Mouse (Mus musculus): ENCODE results near the gene Fam181a. TPM values are rescaled to one million over a fixed set of nuclear protein-coding genes. Genes with fewer than 3 reads are reported as not detected.
A peak's percentile ranks its signal among the peaks of the same experiment; 100 is the strongest.

Fam181a gene
- total RNA-seq, 2 experiments from 2014 or later, result not detected

GRCm38 (mm10) chr12:103313871-103314639 lies 3.3 kb downstream of the Fam181a start:
- intact Hi-C loops (cut with DNase I; ENCODE audit: low total_unique reads), result no loop called here
- peak; percentile 33 for DNase-seq

GRCm38 (mm10) chr12:103314640-103315361 lies 4.0 kb downstream of the Fam181a start:
- no peak for DNase-seq
- intact Hi-C loops (cut with DNase I; ENCODE audit: low total_unique reads), result no loop called here

- DNase-seq, result no peak
- intact Hi-C loops (cut with DNase I; ENCODE audit: low total_unique reads), result no loop called here
These were observed 5.2 kb downstream of the Fam181a start for GRCm38 (mm10) chr12:103315831-103316545.

GRCm38 (mm10) chr12:103322801-103323200 lies 12.0 kb downstream of the Fam181a start:
- intact Hi-C loops (cut with DNase I; ENCODE audit: low total_unique reads), result no loop called here
- DNase-seq, result no peak

GRCm38 (mm10) chr12:103325156-103325857 lies 14.5 kb downstream of the Fam181a start:
- DNase-seq, result peak; percentile 88
- intact Hi-C loops (cut with DNase I; ENCODE audit: low total_unique reads), result loop anchor here (5.0 kb wide), 1 partner anchor 42 kb away; no protein-coding TSS in a partner anchor

- DNase-seq, result no peak
- intact Hi-C loops (cut with DNase I; ENCODE audit: low total_unique reads), result loop anchor here (5.0 kb wide), 1 partner anchor 41 kb away; no protein-coding TSS in a partner anchor
These were observed 15.8 kb downstream of the Fam181a start for GRCm38 (mm10) chr12:103326569-103326968.

- intact Hi-C loops (cut with DNase I; ENCODE audit: low total_unique reads), result loop anchor here (5.0 kb wide), 1 partner anchor 40 kb away; no protein-coding TSS in a partner anchor
- DNase-seq, result no peak
These were observed 16.3 kb downstream of the Fam181a start for GRCm38 (mm10) chr12:103327107-103327506.

GRCm38 (mm10) chr12:103328448-103329191 lies 17.8 kb downstream of the Fam181a start:
- peak; percentile 29 for DNase-seq
- intact Hi-C loops (cut with DNase I; ENCODE audit: low total_unique reads), result loop anchor here (5.0 kb wide), 1 partner anchor 39 kb away; no protein-coding TSS in a partner anchor

GRCm38 (mm10) chr12:103331491-103331890 lies 20.7 kb downstream of the Fam181a start:
- intact Hi-C loops (cut with DNase I; ENCODE audit: low total_unique reads), result no loop called here
- no peak for DNase-seq

- no peak for DNase-seq
- intact Hi-C loops (cut with DNase I; ENCODE audit: low total_unique reads), result no loop called here
These were observed 22.1 kb downstream of the Fam181a start for GRCm38 (mm10) chr12:103332879-103333278.

GRCm38 (mm10) chr12:103333426-103333825 lies 22.7 kb downstream of the Fam181a start:
- intact Hi-C loops (cut with DNase I; ENCODE audit: low total_unique reads), result no loop called here
- no peak for DNase-seq

- intact Hi-C loops (cut with DNase I; ENCODE audit: low total_unique reads), result no loop called here
- DNase-seq, result no peak
These were observed 26.0 kb downstream of the Fam181a start for GRCm38 (mm10) chr12:103336766-103337165.

- intact Hi-C loops (cut with DNase I; ENCODE audit: low total_unique reads), result no loop called here
- peak; percentile 26 for DNase-seq
These were observed 27.5 kb downstream of the Fam181a start for GRCm38 (mm10) chr12:103338162-103338798.

- intact Hi-C loops (cut with DNase I; ENCODE audit: low total_unique reads), result no loop called here
- no peak for DNase-seq
These were observed 30.4 kb downstream of the Fam181a start for GRCm38 (mm10) chr12:103341212-103341611.

GRCm38 (mm10) chr12:103343456-103343855 lies 32.7 kb downstream of the Fam181a start:
- no peak for DNase-seq
- intact Hi-C loops (cut with DNase I; ENCODE audit: low total_unique reads), result no loop called here

GRCm38 (mm10) chr12:103344934-103345333 lies 34.2 kb downstream of the Fam181a start:
- intact Hi-C loops (cut with DNase I; ENCODE audit: low total_unique reads), result no loop called here
- DNase-seq, result no peak

- no peak for DNase-seq
- intact Hi-C loops (cut with DNase I; ENCODE audit: low total_unique reads), result no loop called here
These were observed 36.2 kb downstream of the Fam181a start for GRCm38 (mm10) chr12:103346945-103347344.

GRCm38 (mm10) chr12:103347406-103347805 lies 36.6 kb downstream of the Fam181a start:
- intact Hi-C loops (cut with DNase I; ENCODE audit: low total_unique reads), result no loop called here
- DNase-seq, result no peak
